Mouse (Mus musculus): Measurements from ENCODE around the gene Sprr2a2. TPM values are rescaled to one million over a fixed set of nuclear protein-coding genes. Genes with fewer than 3 reads are reported as not detected.

The Sprr2a2 gene
- polyA plus RNA-seq, 1 experiment from 2014 or later = 0.21 TPM

Other genes with a start within 250 kb of the Sprr2a2 start
- not detected in 2 replicates for gene Pglyrp3, start 201.3 kb upstream of the Sprr2a2 start, polyA plus RNA-seq (2015; fragmentation: Nextera tagmentation; extraction: Ambion mirVana)
- 0.06 TPM in 1 of 2 replicates, not detected in the other for gene Lor, start 132.8 kb upstream of the Sprr2a2 start, polyA plus RNA-seq (2015; fragmentation: Nextera tagmentation; extraction: Ambion mirVana)
- gene Prr9, start 92.0 kb upstream of the Sprr2a2 start, polyA plus RNA-seq (2015; fragmentation: Nextera tagmentation; extraction: Ambion mirVana) = not detected in 2 replicates
- gene Lelp1, start 73.2 kb upstream of the Sprr2a2 start, polyA plus RNA-seq (2015; fragmentation: Nextera tagmentation; extraction: Ambion mirVana) = not detected in 2 replicates
- not detected in 2 replicates for gene Sprr2a1, start 121 bp upstream of the Sprr2a2 start, polyA plus RNA-seq (2015; fragmentation: Nextera tagmentation; extraction: Ambion mirVana)
- gene Sprr2a3, start 69.5 kb downstream of the Sprr2a2 start, polyA plus RNA-seq (2015; fragmentation: Nextera tagmentation; extraction: Ambion mirVana) = not detected in 2 replicates
- not detected in 2 replicates for gene Sprr2b, start 100.7 kb downstream of the Sprr2a2 start, polyA plus RNA-seq (2015; fragmentation: Nextera tagmentation; extraction: Ambion mirVana)
- not detected in 2 replicates for gene Sprr2d, start 123.2 kb downstream of the Sprr2a2 start, polyA plus RNA-seq (2015; fragmentation: Nextera tagmentation; extraction: Ambion mirVana)
- gene Sprr2e, start 136.2 kb downstream of the Sprr2a2 start, polyA plus RNA-seq (2015; fragmentation: Nextera tagmentation; extraction: Ambion mirVana) = not detected in 2 replicates
- not detected in 2 replicates for gene Sprr2f, start 149.3 kb downstream of the Sprr2a2 start, polyA plus RNA-seq (2015; fragmentation: Nextera tagmentation; extraction: Ambion mirVana)
- gene Sprr2h, start 169.8 kb downstream of the Sprr2a2 start, polyA plus RNA-seq (2015; fragmentation: Nextera tagmentation; extraction: Ambion mirVana) = not detected in 2 replicates
- not detected in 2 replicates for gene Sprr2i, start 192.1 kb downstream of the Sprr2a2 start, polyA plus RNA-seq (2015; fragmentation: Nextera tagmentation; extraction: Ambion mirVana)
- not detected in 2 replicates for gene Sprr2j-ps, start 202.2 kb downstream of the Sprr2a2 start, polyA plus RNA-seq (2015; fragmentation: Nextera tagmentation; extraction: Ambion mirVana)
- gene Gm9774, start 213.5 kb downstream of the Sprr2a2 start, polyA plus RNA-seq (2015; fragmentation: Nextera tagmentation; extraction: Ambion mirVana) = 4.1 and 4.5 TPM in 2 replicates
- 0.18 TPM in 1 of 2 replicates, not detected in the other for gene Sprr2k, start 216.7 kb downstream of the Sprr2a2 start, polyA plus RNA-seq (2015; fragmentation: Nextera tagmentation; extraction: Ambion mirVana)
- not detected in 2 replicates for gene Sprr1b, start 222.9 kb downstream of the Sprr2a2 start, polyA plus RNA-seq (2015; fragmentation: Nextera tagmentation; extraction: Ambion mirVana)
- not detected in 2 replicates for gene Sprr3, start 242.8 kb downstream of the Sprr2a2 start, polyA plus RNA-seq (2015; fragmentation: Nextera tagmentation; extraction: Ambion mirVana)